Mouse (Mus musculus): Measurements from ENCODE around the gene Senp3. TPM values are rescaled to one million over a fixed set of nuclear protein-coding genes. Genes with fewer than 3 reads are reported as not detected.
A peak's percentile ranks its signal among the peaks of the same experiment; 100 is the strongest.

Gene Senp3
- polyA plus RNA-seq, 1 experiment: 24.6 TPM

- Histone ChIP-seq H3K36me3 (ENCODE audit: control insufficient read depth, insufficient read depth, low read length) (peaks cover 7% of the 10 kb centered on the region), H3K27ac (ENCODE audit: insufficient read depth, low read depth, low read length) (peak overlapping the region; percentile 62), H3K4me3 (ENCODE audit: low read depth, low read length) (peak overlapping the region; percentile 50), H3K4me1 (ENCODE audit: control insufficient read depth, insufficient read depth, insufficient read length, low read length) (peaks cover 19% of the 10 kb centered on the region), H3K27me3 (ENCODE audit: control insufficient read depth, insufficient read depth, low read length) (no peaks in the 10 kb centered on the region)
- no peak for TF ChIP-seq POLR2A (IDR thresholded peaks at IDR 0.05; ENCODE audit: low read depth, low read length)
- no peak for TF ChIP-seq CTCF (IDR thresholded peaks at IDR 0.05; ENCODE audit: extremely low read depth, insufficient read length, insufficient replicate concordance, low read depth, low read length)
- WGBS: 20% methylated on average over 5 of the region's 5 CpGs
These were observed 5.2 kb upstream of the Senp3 start for GRCm38 (mm10) chr11:69687061-69687460.

DNA sequence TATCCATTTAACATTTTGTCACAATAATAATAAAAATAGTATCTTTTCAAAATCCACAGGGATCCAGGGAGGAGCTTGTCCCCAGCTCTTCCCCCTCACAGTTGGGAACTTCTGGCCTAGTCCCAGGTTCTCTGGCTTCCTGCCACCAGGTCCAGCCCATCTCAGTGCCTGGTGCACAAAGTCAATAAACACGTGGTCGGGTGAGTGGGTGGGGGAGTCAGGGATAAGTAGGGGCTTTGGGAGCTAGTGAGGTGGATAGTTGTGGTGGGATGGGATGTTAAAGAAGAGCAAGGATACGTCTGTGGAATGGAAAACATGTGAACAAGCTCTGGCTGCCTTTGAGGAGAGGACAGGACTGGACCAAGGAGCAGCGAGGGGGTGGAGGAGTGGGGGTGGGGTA, 4.5 kb upstream of the Senp3 start:
- H3K27ac ChIP-seq (ENCODE audit: insufficient read depth, low read depth, low read length): peak overlapping the region; percentile 100
- TF ChIP-seq CTCF (IDR thresholded peaks at IDR 0.05; ENCODE audit: extremely low read depth, insufficient read length, insufficient replicate concordance, low read depth, low read length) (no peak), POLR2A (IDR thresholded peaks at IDR 0.05; ENCODE audit: low read depth, low read length) (no peak)
- WGBS: 6% methylated on average over 4 of the region's 4 CpGs

DNA sequence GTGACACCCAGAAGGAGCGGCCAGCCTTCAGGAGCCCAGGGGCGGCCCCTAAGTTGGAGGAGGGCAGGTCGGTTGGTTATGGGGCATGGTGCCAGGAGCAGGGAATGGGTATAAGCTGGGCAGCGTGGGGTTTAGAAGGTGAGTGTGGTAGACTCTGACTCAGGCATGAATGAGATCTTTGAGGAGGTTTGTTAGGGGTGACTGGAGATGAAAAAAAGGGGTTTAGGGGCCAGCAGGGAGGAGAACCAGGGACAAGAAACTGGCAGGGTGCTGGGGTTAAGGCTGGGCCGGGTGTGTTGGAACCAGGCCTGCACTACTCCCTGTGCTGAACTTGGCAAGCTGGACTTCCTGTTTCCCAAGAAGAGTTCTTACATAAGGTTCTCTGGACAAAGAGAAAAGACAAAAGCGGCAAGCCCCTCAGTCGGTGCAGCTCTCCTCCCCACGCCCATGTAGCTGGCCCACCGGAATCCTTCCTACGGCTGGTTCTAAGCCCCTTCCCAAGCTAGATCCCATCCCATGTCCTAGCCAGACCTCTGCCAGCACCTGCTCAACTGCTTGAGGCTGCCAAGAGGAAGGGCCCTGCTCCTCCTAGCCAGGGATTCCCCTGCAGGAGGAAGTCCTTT, 3.8 kb upstream of the Senp3 start, which contains the start of gene Tnfsf13:
Tnfsf13 (minus strand) TSS at position 259 of the 623 bp plus-strand sequence.
- peaks cover 15% of the 10 kb centered on the region for H3K4me1 ChIP-seq (ENCODE audit: control insufficient read depth, insufficient read depth, insufficient read length, low read length)
- peak within 1 kb of the TSS; percentile 100 for H3K27ac ChIP-seq (ENCODE audit: insufficient read depth, low read depth, low read length)
- peak within 1 kb of the TSS; percentile 67 for H3K4me3 ChIP-seq (ENCODE audit: low read depth, low read length)
- WGBS: 6% methylated on average over 10 of the region's 10 CpGs
- TF ChIP-seq CTCF (IDR thresholded peaks at IDR 0.05; ENCODE audit: extremely low read depth, insufficient read length, insufficient replicate concordance, low read depth, low read length): no peak
- no peaks in the 10 kb centered on the region for H3K27me3 ChIP-seq (ENCODE audit: control insufficient read depth, insufficient read depth, low read length)
- peaks cover 2% of the 10 kb centered on the region for H3K36me3 ChIP-seq (ENCODE audit: control insufficient read depth, insufficient read depth, low read length)

More for the DNA sequence above, 4.5 kb upstream of the Senp3 start:
- Histone ChIP-seq H3K36me3 (ENCODE audit: control insufficient read depth, insufficient read depth, low read length) (peaks cover 5% of the 10 kb centered on the region), H3K27me3 (ENCODE audit: control insufficient read depth, insufficient read depth, low read length) (no peaks in the 10 kb centered on the region), H3K4me1 (ENCODE audit: control insufficient read depth, insufficient read depth, insufficient read length, low read length) (peaks cover 15% of the 10 kb centered on the region), H3K4me3 (ENCODE audit: low read depth, low read length) (peak overlapping the region; percentile 50)

- peaks cover 3% of the 10 kb centered on the region for H3K36me3 ChIP-seq (ENCODE audit: control insufficient read depth, insufficient read depth, low read length)
- H3K4me1 ChIP-seq (ENCODE audit: control insufficient read depth, insufficient read depth, insufficient read length, low read length): peaks cover 15% of the 10 kb centered on the region
- H3K27ac ChIP-seq (ENCODE audit: insufficient read depth, low read depth, low read length): peak overlapping the region; percentile 100
- TF ChIP-seq POLR2A (IDR thresholded peaks at IDR 0.05; ENCODE audit: low read depth, low read length): no peak
- no peak for TF ChIP-seq CTCF (IDR thresholded peaks at IDR 0.05; ENCODE audit: extremely low read depth, insufficient read length, insufficient replicate concordance, low read depth, low read length)
- no peaks in the 10 kb centered on the region for H3K27me3 ChIP-seq (ENCODE audit: control insufficient read depth, insufficient read depth, low read length)
- peak overlapping the region; percentile 67 for H3K4me3 ChIP-seq (ENCODE audit: low read depth, low read length)
- 46% methylated on average over 6 of the region's 6 CpGs for WGBS
These were observed 3.1 kb upstream of the Senp3 start for GRCm38 (mm10) chr11:69684936-69685335.

GRCm38 (mm10) chr11:69684128-69684745, 2.4 kb upstream of the Senp3 start:
- Histone ChIP-seq H3K4me1 (ENCODE audit: control insufficient read depth, insufficient read depth, insufficient read length, low read length) (peaks cover 12% of the 10 kb centered on the region), H3K27ac (ENCODE audit: insufficient read depth, low read depth, low read length) (peak overlapping the region; percentile 100), H3K36me3 (ENCODE audit: control insufficient read depth, insufficient read depth, low read length) (peaks cover 6% of the 10 kb centered on the region), H3K4me3 (ENCODE audit: low read depth, low read length) (peak overlapping the region; percentile 67), H3K27me3 (ENCODE audit: control insufficient read depth, insufficient read depth, low read length) (no peaks in the 10 kb centered on the region)
- TF ChIP-seq CTCF (IDR thresholded peaks at IDR 0.05; ENCODE audit: extremely low read depth, insufficient read length, insufficient replicate concordance, low read depth, low read length): no peak
- no peak; the same call in 1 of the 2 replicates for TF ChIP-seq POLR2A (IDR thresholded peaks at IDR 0.05; ENCODE audit: low read depth, low read length)
- WGBS: 39% methylated on average over 12 of the region's 12 CpGs

GRCm38 (mm10) chr11:69683576-69683975, 1.7 kb upstream of the Senp3 start:
- peaks cover 12% of the 10 kb centered on the region for H3K4me1 ChIP-seq (ENCODE audit: control insufficient read depth, insufficient read depth, insufficient read length, low read length)
- H3K27ac ChIP-seq (ENCODE audit: insufficient read depth, low read depth, low read length): peak overlapping the region; percentile 100
- 51% methylated on average over 7 of the region's 7 CpGs for WGBS
- TF ChIP-seq POLR2A (IDR thresholded peaks at IDR 0.05; ENCODE audit: low read depth, low read length) (no peak), CTCF (IDR thresholded peaks at IDR 0.05; ENCODE audit: extremely low read depth, insufficient read length, insufficient replicate concordance, low read depth, low read length) (no peak)
- no peaks in the 10 kb centered on the region for H3K27me3 ChIP-seq (ENCODE audit: control insufficient read depth, insufficient read depth, low read length)
- H3K4me3 ChIP-seq (ENCODE audit: low read depth, low read length): peak overlapping the region; percentile 67
- peaks cover 9% of the 10 kb centered on the region for H3K36me3 ChIP-seq (ENCODE audit: control insufficient read depth, insufficient read depth, low read length)

GRCm38 (mm10) chr11:69682840-69683533, 1.1 kb upstream of the Senp3 start:
- TF ChIP-seq CTCF (IDR thresholded peaks at IDR 0.05; ENCODE audit: extremely low read depth, insufficient read length, insufficient replicate concordance, low read depth, low read length) (peak; percentile 80; the same call in 1 of the 2 replicates), POLR2A (IDR thresholded peaks at IDR 0.05; ENCODE audit: low read depth, low read length) (no peak)
- Histone ChIP-seq H3K4me1 (ENCODE audit: control insufficient read depth, insufficient read depth, insufficient read length, low read length) (peaks cover 12% of the 10 kb centered on the region), H3K27me3 (ENCODE audit: control insufficient read depth, insufficient read depth, low read length) (no peaks in the 10 kb centered on the region), H3K4me3 (ENCODE audit: low read depth, low read length) (no peak overlapping the region), H3K36me3 (ENCODE audit: control insufficient read depth, insufficient read depth, low read length) (peaks cover 14% of the 10 kb centered on the region), H3K27ac (ENCODE audit: insufficient read depth, low read depth, low read length) (peak overlapping the region; percentile 100)
- WGBS: 25% methylated on average over 12 of the region's 12 CpGs
